Comparison of ENCODE assay signal across 12 mouse cellular contexts in the genomic region with DNA sequence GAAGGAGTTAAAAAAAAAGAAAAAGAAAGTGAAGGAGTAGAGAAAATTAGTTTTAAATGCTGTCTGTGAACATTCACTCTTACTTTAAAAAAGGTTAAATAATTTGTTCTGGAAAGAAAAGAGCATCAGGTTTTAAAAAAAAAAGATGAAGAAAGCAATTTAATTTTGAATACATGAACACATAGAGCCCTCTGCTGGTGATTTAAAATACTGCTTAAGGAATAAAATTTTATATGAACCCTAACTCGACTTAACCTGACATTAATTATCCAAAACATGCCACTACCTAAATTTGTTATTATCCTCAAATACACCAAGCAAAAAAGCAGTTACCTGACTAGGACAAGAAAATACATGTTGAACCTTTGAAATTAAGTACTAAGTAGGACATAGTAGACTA. TPM values are rescaled to one million over a fixed set of nuclear protein-coding genes. Genes with fewer than 3 reads are reported as not detected.
DNase-seq lines count a peak whose midpoint lies in the region; ATAC-seq and TF ChIP-seq lines count a peak whose summit lies in the region.
"Had no signal": no experiment of that assay in that cellular context is flagged by ENCODE, and none has a peak within 500 bp of the region (broad histone marks: within the 10 kb centered on the region; RNA-seq: fewer than 3 reads in every experiment).

No protein-coding gene starts in this region.

- H3K36me3 ChIP-seq in E14TG2a.4 (ENCODE audit: insufficient read depth, low read length) = peaks cover 69% of the 10 kb centered on the region

- no peaks in the 10 kb centered on the region for H3K27me3 ChIP-seq in E14TG2a.4 (ENCODE audit: insufficient read depth, low read length)
- H3K27me3 ChIP-seq: limb, embryonic 15.5 days; neural tube, embryonic 12.5 days had no signal

- DNase-seq in cerebellum, adult 9-10 months = peak; percentile 38
- DNase-seq in cerebellum, postnatal 25 days = no peak
- peak; percentile 5 for DNase-seq in layer of hippocampus, adult 9-10 months (ENCODE audit: low spot score)
- DNase-seq in layer of hippocampus, postnatal 36 days = no peak
- peak; percentile 82 for DNase-seq in induced T-regulatory cell, adult 2 months (ENCODE audit: low read depth)
- no peak for DNase-seq in T-cell, adult 2 months (ENCODE audit: low spot score)
- DNase-seq: B cell, adult 2 months; kidney, adult 18-20 months had no signal

- H3K4me3 ChIP-seq in E14TG2a.4 (replicated peaks; ENCODE audit: low read length) = no peak overlapping the region
- H3K4me3 ChIP-seq: limb, embryonic 15.5 days; neural tube, embryonic 12.5 days had no signal

- H3K4me1 ChIP-seq in E14TG2a.4 (replicated peaks; ENCODE audit: low read depth, low read length) = no peaks in the 10 kb centered on the region
- H3K4me1 ChIP-seq: limb, embryonic 15.5 days; neural tube, embryonic 12.5 days had no signal

- H3K9me3 ChIP-seq in E14TG2a.4 (ENCODE audit: low read length) = no peaks in the 10 kb centered on the region
- H3K9me3 ChIP-seq: limb, embryonic 15.5 days; neural tube, embryonic 12.5 days had no signal

- ATAC-seq in monocyte, adult 5-6 weeks (replicated peaks; ENCODE audit: insufficient number of reproducible peaks, low FRiP score, low TSS enrichment, poor library complexity, severe bottlenecking) = no peak

- TF ChIP-seq CTCF in E14TG2a.4 (conservative IDR thresholded peaks at IDR 0.05; ENCODE audit: low read length) = peak; percentile 28

RNA-seq across cellular contexts. Expression of a gene that starts 28.2 kb away (rescaled TPM):
- 10 to 100 TPM; 26.9 to 28.2 TPM for total RNA-seq in layer of hippocampus, postnatal 36 days (2021)
- 40.1 to 60.1 TPM (median 48.5 TPM) in 3 replicates for total RNA-seq in monocyte, adult 5-6 weeks (2017)

RNA-seq across cellular contexts. Expression of a gene that starts 28.3 kb away (rescaled TPM):
- 10 to 100 TPM; 69.3 to 70.7 TPM for total RNA-seq in layer of hippocampus, postnatal 36 days (2021)
- 3.0 to 6.3 TPM (median 4.1 TPM) in 3 replicates for total RNA-seq in monocyte, adult 5-6 weeks (2017)

Comparison
In these comparisons a context has a peak if more than half of its experiments do, and no peak if none do; other contexts are left out.
1. DNase-seq: peak in cerebellum, adult 9-10 months (single experiment), layer of hippocampus, adult 9-10 months (single experiment) and induced T-regulatory cell, adult 2 months (single experiment); none in cerebellum, postnatal 25 days (0 of 2), layer of hippocampus, postnatal 36 days (0 of 2) and T-cell, adult 2 months (single experiment).